Mouse (Mus musculus): Measurements from ENCODE around the gene S1pr4. TPM values are rescaled to one million over a fixed set of nuclear protein-coding genes. Genes with fewer than 3 reads are reported as not detected.

Gene S1pr4
- polyA plus RNA-seq, 1 experiment = 0.46 TPM

- TF ChIP-seq POLR2A (IDR thresholded peaks at IDR 0.05; ENCODE audit: borderline replicate concordance, low read depth, low read length) (no peak), CTCF (IDR thresholded peaks at IDR 0.05; ENCODE audit: low read depth, low read length) (no peak)
- no peaks in the 10 kb centered on the region for H3K4me1 ChIP-seq (ENCODE audit: control insufficient read depth, insufficient read depth, low read length)
- no peak overlapping the region for H3K27ac ChIP-seq (ENCODE audit: insufficient read depth, low read depth, low read length)
- H3K4me3 ChIP-seq (ENCODE audit: insufficient read depth, low read length) = no peak overlapping the region
Observed at GRCm38 (mm10) chr10:81451365-81451745, 48.6 kb downstream of the S1pr4 start.

GRCm38 (mm10) chr10:81450641-81451364 lies 49.1 kb downstream of the S1pr4 start:
- no peak for TF ChIP-seq CTCF (IDR thresholded peaks at IDR 0.05; ENCODE audit: low read depth, low read length)
- no peak for TF ChIP-seq POLR2A (IDR thresholded peaks at IDR 0.05; ENCODE audit: borderline replicate concordance, low read depth, low read length)
- H3K27ac ChIP-seq (ENCODE audit: insufficient read depth, low read depth, low read length) = no peak overlapping the region
- no peak overlapping the region for H3K4me3 ChIP-seq (ENCODE audit: insufficient read depth, low read length)
- no peaks in the 10 kb centered on the region for H3K4me1 ChIP-seq (ENCODE audit: control insufficient read depth, insufficient read depth, low read length)

- Histone ChIP-seq H3K4me1 (ENCODE audit: control insufficient read depth, insufficient read depth, low read length) (no peaks in the 10 kb centered on the region), H3K4me3 (ENCODE audit: insufficient read depth, low read length) (no peak overlapping the region), H3K27ac (ENCODE audit: insufficient read depth, low read depth, low read length) (no peak overlapping the region)
- TF ChIP-seq CTCF (IDR thresholded peaks at IDR 0.05; ENCODE audit: low read depth, low read length) (peak; percentile 88), POLR2A (IDR thresholded peaks at IDR 0.05; ENCODE audit: borderline replicate concordance, low read depth, low read length) (no peak)
Observed at GRCm38 (mm10) chr10:81450140-81450539, 49.8 kb downstream of the S1pr4 start.

Other genes with a start within 250 kb of the S1pr4 start
- 10.8 and 14.4 TPM in 2 replicates for gene Matk, start 247.2 kb downstream of the S1pr4 start, polyA plus RNA-seq (2012; ENCODE audit: insufficient read depth, insufficient read length, missing spikeins)
- gene Mrpl54, start 233.2 kb downstream of the S1pr4 start, polyA plus RNA-seq (2012; ENCODE audit: insufficient read depth, insufficient read length, missing spikeins) = 46.5 and 51.1 TPM in 2 replicates
- 34.3 and 36.1 TPM in 2 replicates for gene Apba3, start 233.2 kb downstream of the S1pr4 start, polyA plus RNA-seq (2012; ENCODE audit: insufficient read depth, insufficient read length, missing spikeins)
- 9.2 and 9.8 TPM in 2 replicates for gene Tjp3, start 208.6 kb downstream of the S1pr4 start, polyA plus RNA-seq (2012; ENCODE audit: insufficient read depth, insufficient read length, missing spikeins)
- gene Pip5k1c, start 207.2 kb downstream of the S1pr4 start, polyA plus RNA-seq (2012; ENCODE audit: insufficient read depth, insufficient read length, missing spikeins) = 90.9 and 106 TPM in 2 replicates
- gene Cactin, start 179.0 kb downstream of the S1pr4 start, polyA plus RNA-seq (2012; ENCODE audit: insufficient read depth, insufficient read length, missing spikeins) = 18.1 and 18.2 TPM in 2 replicates
- not detected in 2 replicates for gene Tbxa2r, start 171.4 kb downstream of the S1pr4 start, polyA plus RNA-seq (2012; ENCODE audit: insufficient read depth, insufficient read length, missing spikeins)
- not detected in 2 replicates for gene Gipc3, start 156.9 kb downstream of the S1pr4 start, polyA plus RNA-seq (2012; ENCODE audit: insufficient read depth, insufficient read length, missing spikeins)
- gene Hmg20b, start 149.7 kb downstream of the S1pr4 start, polyA plus RNA-seq (2012; ENCODE audit: insufficient read depth, insufficient read length, missing spikeins) = 52.2 and 53.3 TPM in 2 replicates
- 80.9 and 86.2 TPM in 2 replicates for gene Mfsd12, start 142.6 kb downstream of the S1pr4 start, polyA plus RNA-seq (2012; ENCODE audit: insufficient read depth, insufficient read length, missing spikeins)
- not detected in 2 replicates for gene 4930404N11Rik, start 134.3 kb downstream of the S1pr4 start, polyA plus RNA-seq (2012; ENCODE audit: insufficient read depth, insufficient read length, missing spikeins)
- gene Fzr1, start 121.6 kb downstream of the S1pr4 start, polyA plus RNA-seq (2012; ENCODE audit: insufficient read depth, insufficient read length, missing spikeins) = 32.6 and 35.0 TPM in 2 replicates
- gene Dohh, start 115.7 kb downstream of the S1pr4 start, polyA plus RNA-seq (2012; ENCODE audit: insufficient read depth, insufficient read length, missing spikeins) = 23.1 and 29.5 TPM in 2 replicates
- 0.75 and 2.2 TPM in 2 replicates for gene Gm48551, start 115.7 kb downstream of the S1pr4 start, polyA plus RNA-seq (2012; ENCODE audit: insufficient read depth, insufficient read length, missing spikeins)
- not detected in 2 replicates for gene Gm48552, start 111.1 kb downstream of the S1pr4 start, polyA plus RNA-seq (2012; ENCODE audit: insufficient read depth, insufficient read length, missing spikeins)
- 41.9 and 45.5 TPM in 2 replicates for gene Smim24, start 107.1 kb downstream of the S1pr4 start, polyA plus RNA-seq (2012; ENCODE audit: insufficient read depth, insufficient read length, missing spikeins)
- gene Nfic, start 44.5 kb downstream of the S1pr4 start, polyA plus RNA-seq (2012; ENCODE audit: insufficient read depth, insufficient read length, missing spikeins) = 31.8 and 38.6 TPM in 2 replicates
- not detected in 2 replicates for gene Celf5, start 17.4 kb downstream of the S1pr4 start, polyA plus RNA-seq (2012; ENCODE audit: insufficient read depth, insufficient read length, missing spikeins)
- 37.9 and 40.9 TPM in 2 replicates for gene Ncln, start 3.7 kb downstream of the S1pr4 start, polyA plus RNA-seq (2012; ENCODE audit: insufficient read depth, insufficient read length, missing spikeins)
- gene Gna15, start 24.1 kb upstream of the S1pr4 start, polyA plus RNA-seq (2012; ENCODE audit: insufficient read depth, insufficient read length, missing spikeins) = 23.5 and 24.2 TPM in 2 replicates
- 10.1 and 10.5 TPM in 2 replicates for gene Gna11, start 45.1 kb upstream of the S1pr4 start, polyA plus RNA-seq (2012; ENCODE audit: insufficient read depth, insufficient read length, missing spikeins)
- 478 and 551 TPM in 2 replicates for gene Aes, start 59.4 kb upstream of the S1pr4 start, polyA plus RNA-seq (2012; ENCODE audit: insufficient read depth, insufficient read length, missing spikeins)
- 17.9 and 24.5 TPM in 2 replicates for gene Tle2, start 74.4 kb upstream of the S1pr4 start, polyA plus RNA-seq (2012; ENCODE audit: insufficient read depth, insufficient read length, missing spikeins)
- 42.3 and 47.9 TPM in 2 replicates for gene Tle6, start 100.9 kb upstream of the S1pr4 start, polyA plus RNA-seq (2012; ENCODE audit: insufficient read depth, insufficient read length, missing spikeins)
- gene BC025920, start 106.1 kb upstream of the S1pr4 start, polyA plus RNA-seq (2012; ENCODE audit: insufficient read depth, insufficient read length, missing spikeins) = 0.67 and 0.78 TPM in 2 replicates
- gene Sirt6, start 127.7 kb upstream of the S1pr4 start, polyA plus RNA-seq (2012; ENCODE audit: insufficient read depth, insufficient read length, missing spikeins) = 10.9 and 13.2 TPM in 2 replicates
- gene Ankrd24, start 128.4 kb upstream of the S1pr4 start, polyA plus RNA-seq (2012; ENCODE audit: insufficient read depth, insufficient read length, missing spikeins) = 7.8 and 9.6 TPM in 2 replicates
- gene Gm10778, start 148.9 kb upstream of the S1pr4 start, polyA plus RNA-seq (2012; ENCODE audit: insufficient read depth, insufficient read length, missing spikeins) = 0.66 and 0.67 TPM in 2 replicates
- 9.4 TPM in 2 replicates for gene Zfp433, start 204.7 kb upstream of the S1pr4 start, polyA plus RNA-seq (2012; ENCODE audit: insufficient read depth, insufficient read length, missing spikeins)

All from bone marrow macrophage, adult 2 months (primary cell).